Mouse (Mus musculus): Measurements from ENCODE around the gene Usp48.

The Usp48 gene

GRCm38 (mm10) chr4:137687234-137687825, 93.8 kb downstream of the Usp48 start:
- no peak for DNase-seq (ENCODE audit: low spot score)

DNA sequence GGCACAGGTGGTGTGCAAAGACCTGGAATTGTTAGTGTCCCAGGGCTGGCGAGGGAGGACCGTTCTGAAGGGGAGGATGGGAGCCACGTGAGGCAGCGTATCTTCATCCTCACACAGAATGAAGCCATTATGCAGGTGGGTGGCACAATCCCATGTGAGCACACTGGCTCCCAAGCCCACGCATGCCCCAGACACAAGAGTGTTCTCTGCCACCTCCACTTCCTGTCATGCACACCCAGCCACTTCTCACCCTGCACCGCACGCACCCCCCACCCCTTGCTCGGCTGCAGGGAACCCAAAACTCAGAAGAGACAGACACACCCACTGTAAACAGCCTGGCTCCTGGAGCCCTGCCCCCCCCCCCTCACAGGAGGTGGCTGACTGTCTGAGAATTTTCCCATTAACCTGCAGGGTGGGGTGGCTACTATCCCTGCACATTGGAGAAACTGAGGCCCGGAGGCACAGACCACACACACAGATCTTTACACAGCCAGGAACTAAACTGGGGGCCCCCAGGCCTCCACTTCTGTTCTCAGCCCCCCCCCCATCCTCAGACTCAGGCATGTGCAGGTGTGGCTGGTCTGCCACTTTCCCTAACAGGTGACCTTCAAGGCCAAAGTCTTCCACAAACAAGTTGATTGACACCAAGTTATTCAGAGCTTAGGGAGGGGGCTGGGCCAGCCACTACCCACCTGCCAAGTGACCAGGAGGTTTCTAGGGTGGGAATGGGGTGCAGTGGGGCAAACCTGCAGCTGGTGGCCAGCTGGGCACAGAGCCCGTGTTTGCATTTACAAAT, 98.8 kb downstream of the Usp48 start:
- no peak for DNase-seq (ENCODE audit: low spot score)

GRCm38 (mm10) chr4:137695300-137695699, 101.7 kb downstream of the Usp48 start:
- DNase-seq (ENCODE audit: low spot score): no peak

GRCm38 (mm10) chr4:137695900-137696299, 102.3 kb downstream of the Usp48 start:
- DNase-seq (ENCODE audit: low spot score): no peak

GRCm38 (mm10) chr4:137697156-137697885, 103.8 kb downstream of the Usp48 start:
- no peak for DNase-seq (ENCODE audit: low spot score)

- no peak for DNase-seq (ENCODE audit: low spot score)
Observed at GRCm38 (mm10) chr4:137698076-137698985, 104.8 kb downstream of the Usp48 start.

- DNase-seq (ENCODE audit: low spot score): no peak
Observed at GRCm38 (mm10) chr4:137699264-137700211, 106.0 kb downstream of the Usp48 start.

DNA sequence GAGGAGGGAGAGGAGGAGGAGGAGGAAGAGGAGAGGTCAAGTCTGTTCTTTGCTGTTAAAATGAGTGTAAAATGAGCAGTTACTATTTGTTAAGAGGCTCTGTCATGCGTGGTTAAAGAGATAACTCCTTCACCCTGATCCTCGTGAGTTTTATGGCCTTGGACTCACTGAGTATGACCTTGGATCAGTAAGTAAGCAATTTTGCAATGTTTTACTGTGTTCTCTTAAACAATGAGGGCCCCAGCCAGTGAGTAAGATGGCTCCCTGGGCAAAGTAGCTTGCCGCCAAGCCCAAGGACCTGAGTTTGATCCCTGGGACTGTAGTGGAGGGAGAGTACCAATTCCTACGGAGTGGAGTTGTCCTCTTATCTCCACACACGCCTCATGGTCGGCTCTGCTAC, 107.4 kb downstream of the Usp48 start:
- DNase-seq (ENCODE audit: low spot score): no peak

- no peak for DNase-seq (ENCODE audit: low spot score)
Observed at GRCm38 (mm10) chr4:137703077-137703476, 109.5 kb downstream of the Usp48 start.

- DNase-seq (ENCODE audit: low spot score): no peak
Observed at GRCm38 (mm10) chr4:137704561-137704960, 111.0 kb downstream of the Usp48 start.

- DNase-seq (ENCODE audit: low spot score): no peak
Observed at GRCm38 (mm10) chr4:137705379-137705778, 111.8 kb downstream of the Usp48 start.

- DNase-seq (ENCODE audit: low spot score): no peak
Observed at GRCm38 (mm10) chr4:137706510-137706909, 113.0 kb downstream of the Usp48 start.

- DNase-seq (ENCODE audit: low spot score): peak; percentile 89
Observed at GRCm38 (mm10) chr4:137707216-137707990, 113.8 kb downstream of the Usp48 start.
